Mouse (Mus musculus): ENCODE results near the gene Tcaf1.

The Tcaf1 gene

DNA sequence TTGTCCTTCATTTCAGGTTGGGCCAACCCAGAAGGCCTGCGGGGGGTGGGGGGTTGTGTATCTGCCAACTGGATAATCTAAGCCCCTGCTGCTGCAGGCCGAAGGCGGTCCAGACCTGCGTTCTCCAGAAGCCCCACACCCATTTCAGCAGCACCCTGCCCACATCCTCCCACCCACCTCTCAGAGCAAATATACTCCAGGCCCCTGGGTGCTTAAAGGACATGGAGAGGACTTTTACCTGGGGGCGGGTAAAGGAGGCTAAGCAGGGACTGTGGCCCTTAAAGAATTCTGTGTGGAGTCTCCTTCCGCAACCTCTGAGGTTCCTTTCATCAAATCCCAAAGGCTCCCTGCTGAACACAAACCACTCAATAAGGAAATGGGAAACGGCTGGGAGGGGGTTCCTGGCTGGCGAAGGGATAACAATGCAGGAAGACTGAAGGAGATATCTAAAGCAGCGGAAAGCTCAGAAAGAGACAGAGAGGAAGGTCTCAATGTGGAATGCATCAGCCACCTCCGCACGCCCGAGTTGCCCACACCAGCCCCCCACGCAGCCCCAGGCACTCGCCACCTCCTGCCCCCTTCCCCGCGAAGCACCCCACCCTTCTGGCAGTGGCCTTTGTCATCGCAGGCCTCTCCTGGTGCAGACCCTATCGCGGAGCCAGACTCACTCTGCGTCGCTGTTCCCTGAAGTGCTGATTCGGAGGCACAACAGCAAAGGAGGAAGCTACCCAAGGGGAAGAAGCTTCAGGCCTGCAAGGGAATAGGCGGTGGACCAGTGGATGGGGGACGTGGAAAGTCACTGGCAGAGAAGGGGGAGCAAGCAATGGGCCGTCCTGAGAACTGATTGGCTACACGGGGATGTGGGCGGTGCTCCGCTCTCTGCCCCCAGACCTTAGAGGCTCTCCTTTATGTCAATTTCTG, at the start of gene Tcaf1:
Tcaf1 (minus strand) TSS at position 798 of the 921 bp plus-strand sequence.
- peak; percentile 76 to 78 for DNase-seq

DNA sequence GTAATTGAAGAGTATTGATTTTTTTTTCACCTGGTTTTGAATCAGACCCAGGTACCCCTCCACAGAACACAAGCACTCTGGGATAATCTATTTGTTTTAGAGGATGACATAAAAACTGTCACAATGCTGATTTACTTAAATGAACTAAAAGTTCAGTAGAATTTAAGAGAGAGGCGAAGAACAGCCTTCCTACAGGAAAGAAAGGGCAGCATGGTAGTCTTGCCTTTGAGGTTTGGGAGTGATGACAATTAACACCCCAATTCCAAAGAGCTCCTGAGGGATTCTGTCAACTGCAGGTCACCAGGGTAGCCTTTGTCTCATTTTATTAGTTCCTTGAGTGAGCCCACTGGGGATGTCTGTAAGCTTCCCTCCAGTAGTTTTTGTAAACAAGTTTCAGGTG, 46.2 kb upstream of the Tcaf1 start, which contains the start of gene Olfr38:
Olfr38 (plus strand) TSS at position 301 of the 400 bp plus-strand sequence.
- no peak for DNase-seq

DNA sequence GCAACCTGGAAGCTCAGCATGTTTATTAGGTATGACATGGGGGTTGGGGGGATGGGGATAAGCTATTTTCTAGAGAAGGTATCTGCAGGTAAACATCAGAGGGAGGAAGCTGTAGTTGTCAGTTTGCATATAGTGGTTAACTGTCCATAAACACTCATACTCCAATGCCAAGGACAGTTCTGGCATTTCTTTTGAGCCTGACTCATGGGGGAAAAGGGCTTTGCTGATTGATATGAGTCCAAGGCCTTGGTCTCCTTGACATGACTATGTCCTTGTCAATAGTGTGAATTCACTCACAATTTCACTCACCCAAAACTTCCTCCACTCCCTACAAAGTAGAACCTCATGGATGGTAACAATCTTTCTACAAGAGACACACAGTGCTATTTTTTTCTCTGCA, 38.0 kb upstream of the Tcaf1 start:
- no peak for DNase-seq

DNA sequence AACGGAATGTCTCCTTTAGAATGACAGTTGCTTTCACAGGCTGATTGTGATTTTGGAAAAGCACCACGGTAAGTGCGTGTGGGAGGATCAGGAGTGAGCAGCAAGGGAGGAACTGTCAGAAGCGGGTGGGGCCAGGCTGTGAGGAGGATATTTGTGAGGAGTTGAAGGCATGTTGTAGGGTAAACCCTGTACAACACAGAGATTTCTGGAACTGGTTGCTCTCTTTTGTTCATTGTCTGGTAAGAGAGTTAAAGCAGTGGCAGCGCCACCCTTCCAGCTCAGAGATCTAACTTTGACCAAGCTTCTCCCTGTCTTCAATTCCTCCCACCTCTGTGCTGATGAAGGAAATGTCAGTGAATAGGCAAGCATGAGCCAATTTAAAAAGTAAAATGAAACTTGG, 32.4 kb upstream of the Tcaf1 start:
- no peak for DNase-seq

DNA sequence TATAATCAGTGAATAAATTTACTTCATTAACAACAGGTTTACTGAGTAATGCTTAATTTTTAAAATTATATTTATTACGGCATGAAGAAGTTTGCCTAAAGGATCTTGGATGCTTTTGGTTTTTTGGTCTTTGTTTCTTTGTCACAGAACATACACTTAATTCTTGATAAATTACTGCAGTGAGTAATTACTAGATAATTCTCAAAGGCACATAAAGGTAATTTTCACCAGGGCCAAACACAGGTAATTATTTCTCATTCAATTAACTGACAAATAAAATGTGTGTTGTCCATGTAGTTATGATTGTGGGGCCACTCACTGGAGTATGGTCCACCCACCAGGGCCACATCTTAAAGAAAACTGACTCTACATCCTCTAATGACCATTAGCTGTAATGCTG, 29.2 kb upstream of the Tcaf1 start, which contains the start of gene Olfr453:
Olfr453 (plus strand) TSS at position 301 of the 400 bp plus-strand sequence.
- DNase-seq = no peak

DNA sequence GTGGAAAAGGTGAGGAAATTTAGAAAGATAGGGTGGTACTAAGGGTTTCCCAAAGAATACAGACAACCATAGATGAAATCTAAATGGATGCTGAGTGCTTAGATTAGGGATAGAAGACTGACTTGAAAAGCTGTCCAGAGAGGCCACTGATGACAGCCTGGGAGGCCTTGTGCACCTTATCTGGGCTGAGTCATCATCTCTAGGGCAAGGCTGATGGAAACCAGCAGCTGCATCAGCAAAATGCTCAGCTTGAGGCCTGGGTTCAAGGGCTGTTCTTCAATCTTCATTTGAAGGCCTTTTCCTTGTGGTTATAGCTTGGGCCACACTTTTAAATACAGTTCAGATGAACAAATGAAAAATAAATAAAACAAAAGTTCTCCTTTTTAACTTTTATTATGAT, 8.1 kb upstream of the Tcaf1 start:
- no peak for DNase-seq

DNA sequence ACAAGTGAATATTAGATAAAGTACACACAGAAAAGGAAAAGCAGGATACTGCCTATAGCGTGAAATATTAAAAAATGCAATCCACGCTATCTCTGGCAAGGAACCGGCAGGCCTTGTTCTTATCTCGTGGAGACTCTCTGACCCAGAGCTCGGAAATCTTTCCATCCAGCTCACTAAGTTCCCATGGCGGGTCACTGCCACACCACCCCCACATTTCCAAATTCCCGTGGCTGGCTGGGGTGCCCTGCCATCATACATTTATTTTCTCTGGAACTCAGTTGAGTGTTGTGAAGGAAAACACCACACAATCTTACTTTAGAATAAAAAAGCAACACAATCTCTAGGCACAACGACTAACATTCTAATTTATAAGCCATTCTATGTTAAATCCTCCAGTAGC, 4.8 kb upstream of the Tcaf1 start:
- DNase-seq = no peak

DNA sequence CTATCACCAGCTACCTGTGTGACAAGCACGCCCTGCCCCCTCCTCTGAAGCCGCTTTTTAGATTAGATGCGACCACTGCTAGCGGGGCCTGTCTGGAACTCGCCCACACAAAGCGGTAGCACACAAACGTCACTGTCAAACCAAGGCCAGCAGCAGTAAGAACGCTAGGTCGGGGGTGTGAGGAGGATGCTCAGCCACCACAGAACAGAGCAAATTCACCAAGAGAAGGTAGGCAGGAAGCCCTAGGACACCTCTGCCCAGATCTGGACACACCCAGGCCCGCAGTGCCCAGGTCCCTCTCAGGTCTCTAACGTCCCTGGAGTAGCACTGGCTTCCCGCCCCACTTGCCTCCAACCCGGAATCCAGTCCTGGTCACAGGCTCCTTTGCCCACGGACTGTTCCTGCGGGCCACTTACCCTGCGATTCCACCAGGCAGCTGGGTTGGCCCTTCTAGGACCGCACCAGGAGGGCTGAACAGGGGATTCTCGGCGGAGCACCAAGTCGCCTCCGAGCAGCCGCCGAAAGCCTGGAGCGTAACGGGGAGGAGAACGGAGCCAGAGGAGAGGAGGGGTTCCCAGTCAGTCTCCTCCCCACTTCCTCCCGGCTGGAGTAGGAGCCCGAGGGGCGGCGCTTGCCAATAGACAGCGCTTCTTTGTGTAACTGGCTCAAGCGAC, 17.2 kb downstream of the Tcaf1 start:
- DNase-seq = peak; percentile 88

DNA sequence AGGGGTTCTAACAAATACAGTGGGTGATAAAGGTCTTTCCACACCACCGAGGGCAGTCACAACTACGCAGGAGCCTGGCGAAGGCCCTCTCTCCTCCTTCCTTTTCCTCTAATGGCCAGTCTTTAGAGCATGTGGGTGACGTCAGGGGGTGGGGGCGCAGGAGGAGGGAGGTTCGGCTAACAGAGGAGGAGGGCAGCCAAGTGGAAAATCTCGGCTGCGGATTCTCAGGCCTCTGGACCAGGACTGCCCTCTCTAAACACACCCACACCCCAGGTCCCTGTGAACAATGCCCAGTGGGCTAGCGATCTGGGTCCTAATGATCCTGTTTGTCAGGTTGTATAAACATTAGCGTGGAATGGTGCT, 17.8 kb downstream of the Tcaf1 start:
- DNase-seq = peak; percentile 92 to 93

DNA sequence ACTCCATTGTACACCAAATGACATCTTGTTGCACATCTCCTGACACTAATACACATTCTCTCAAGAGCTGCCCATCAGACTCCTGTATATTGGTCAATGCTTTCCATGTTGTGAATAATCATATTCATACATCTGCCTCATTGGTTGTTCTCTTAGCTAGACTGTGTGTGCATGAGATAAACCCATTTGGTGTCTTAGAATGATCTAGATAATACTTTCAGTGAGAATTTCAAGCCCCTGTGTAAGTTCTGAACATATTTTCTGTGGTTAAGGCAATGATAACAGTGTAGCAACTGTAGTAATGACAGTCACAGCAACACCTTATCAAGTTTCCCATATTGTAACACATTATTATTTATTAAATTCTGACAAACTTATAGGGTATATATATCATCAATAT, 20.1 kb downstream of the Tcaf1 start:
- no peak for DNase-seq

DNA sequence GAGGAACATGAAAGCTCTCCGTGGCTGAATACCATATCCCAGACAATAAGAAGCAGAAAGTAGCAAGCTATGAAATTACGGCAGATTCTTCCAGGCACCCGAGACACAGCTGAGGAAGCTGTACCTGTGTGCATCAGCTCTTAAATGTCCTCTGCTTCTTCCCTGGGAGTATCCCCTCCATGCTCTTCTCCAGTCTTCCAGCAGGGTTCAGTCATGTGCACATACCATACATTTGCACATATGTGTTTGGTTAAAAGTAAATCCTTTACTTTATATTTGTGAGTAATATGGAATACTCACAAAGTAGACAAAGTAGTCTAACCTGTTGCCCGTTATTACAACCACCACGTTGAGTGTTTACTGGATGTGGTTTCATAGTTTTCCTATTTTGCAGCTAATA, 22.0 kb downstream of the Tcaf1 start:
- DNase-seq = no peak

DNA sequence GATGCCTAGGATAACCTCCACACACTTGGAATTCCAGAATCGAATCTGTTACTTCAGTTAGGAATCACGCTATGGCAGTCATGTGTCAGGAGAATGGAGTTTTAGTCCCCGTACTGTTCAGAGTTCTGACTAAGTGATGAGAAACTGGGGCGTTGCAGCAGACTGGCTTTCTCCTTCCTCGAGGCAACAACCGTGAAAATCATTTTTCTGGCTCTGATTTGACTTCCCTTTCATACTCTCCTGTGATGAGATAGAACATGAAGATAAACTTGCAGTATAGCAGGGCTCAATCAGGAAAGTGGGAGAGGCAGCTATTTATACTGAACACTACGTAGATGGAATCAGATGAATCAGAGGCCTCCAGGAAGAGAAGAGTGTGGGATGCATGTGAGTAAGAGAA, 29.8 kb downstream of the Tcaf1 start:
- DNase-seq = no peak

DNA sequence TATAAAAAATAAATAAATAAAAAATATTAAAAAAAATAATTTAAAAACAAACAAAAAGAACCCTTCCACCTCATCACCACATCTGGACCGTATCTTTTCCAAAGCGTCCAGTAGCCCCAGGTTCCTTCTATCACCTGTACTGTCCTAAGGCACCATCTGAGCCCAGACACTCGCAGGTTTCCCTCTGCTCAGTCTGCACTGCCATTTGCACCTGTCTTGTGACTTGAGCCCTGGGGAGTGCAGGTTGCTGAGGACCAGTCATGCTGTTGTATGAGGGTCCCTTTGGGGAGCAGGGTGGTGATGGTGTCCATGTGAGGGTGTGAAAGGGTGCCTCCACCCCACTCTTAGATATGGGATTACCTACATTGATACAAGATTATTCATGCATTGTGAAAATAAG, 33.9 kb downstream of the Tcaf1 start:
- no peak for DNase-seq

DNA sequence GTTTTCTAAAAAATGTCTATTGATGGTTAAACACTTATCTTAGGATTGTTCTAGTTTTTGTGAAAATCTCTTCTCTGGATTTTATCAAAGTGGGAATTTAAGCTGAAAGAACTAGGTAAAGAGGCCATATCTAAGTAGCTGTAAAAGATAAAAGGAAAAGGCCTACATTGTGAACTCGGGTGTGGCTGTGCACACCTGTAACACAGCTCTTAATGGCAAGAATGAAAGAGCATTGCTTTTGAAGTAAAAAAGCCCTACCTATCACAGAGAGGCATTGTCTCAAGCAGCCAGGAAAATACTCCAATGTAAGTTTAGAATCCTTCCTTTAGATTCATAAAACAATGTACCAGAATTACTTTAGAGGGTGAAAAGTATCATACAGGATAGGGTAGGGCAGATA, 38.1 kb downstream of the Tcaf1 start:
- no peak for DNase-seq

DNA sequence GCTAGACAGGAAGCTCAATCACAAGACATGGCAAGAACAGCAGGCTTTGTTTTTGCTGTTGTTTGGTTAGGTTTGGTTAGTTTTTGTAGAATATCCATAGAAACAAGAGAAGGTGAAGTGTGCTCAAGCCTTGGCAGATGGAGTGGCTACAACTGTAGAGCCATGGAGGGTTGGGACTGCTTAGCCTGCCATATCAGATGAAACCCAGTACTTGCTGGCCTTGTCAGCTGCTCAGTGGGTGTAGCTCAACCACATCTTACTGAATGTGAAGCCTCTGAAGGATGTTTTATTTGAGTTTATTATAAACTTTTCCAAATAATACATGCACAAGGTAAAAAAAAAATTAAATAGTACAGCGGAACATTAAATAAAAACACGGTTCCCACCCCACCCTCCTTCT, 42.2 kb downstream of the Tcaf1 start:
- no peak for DNase-seq

DNA sequence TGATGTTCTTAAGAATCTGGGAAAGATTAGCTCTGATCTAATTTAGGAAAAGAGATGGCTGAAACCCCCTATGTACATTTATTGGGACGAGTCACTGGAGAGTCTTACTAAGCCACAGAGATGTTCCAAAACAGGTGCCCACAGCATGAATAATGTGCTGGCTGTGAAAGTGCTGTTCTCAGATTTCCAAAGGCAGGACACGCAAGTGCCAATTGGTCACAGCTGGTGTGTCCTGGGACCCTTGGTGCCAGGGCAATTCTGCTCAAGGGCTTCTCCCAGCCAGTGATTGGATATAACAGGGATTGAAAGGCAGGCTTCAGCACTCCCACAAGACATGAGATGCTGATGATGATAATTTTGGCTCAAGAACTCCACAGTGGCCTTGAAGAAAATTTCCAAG, 48.1 kb downstream of the Tcaf1 start:
- DNase-seq = no peak

DNA sequence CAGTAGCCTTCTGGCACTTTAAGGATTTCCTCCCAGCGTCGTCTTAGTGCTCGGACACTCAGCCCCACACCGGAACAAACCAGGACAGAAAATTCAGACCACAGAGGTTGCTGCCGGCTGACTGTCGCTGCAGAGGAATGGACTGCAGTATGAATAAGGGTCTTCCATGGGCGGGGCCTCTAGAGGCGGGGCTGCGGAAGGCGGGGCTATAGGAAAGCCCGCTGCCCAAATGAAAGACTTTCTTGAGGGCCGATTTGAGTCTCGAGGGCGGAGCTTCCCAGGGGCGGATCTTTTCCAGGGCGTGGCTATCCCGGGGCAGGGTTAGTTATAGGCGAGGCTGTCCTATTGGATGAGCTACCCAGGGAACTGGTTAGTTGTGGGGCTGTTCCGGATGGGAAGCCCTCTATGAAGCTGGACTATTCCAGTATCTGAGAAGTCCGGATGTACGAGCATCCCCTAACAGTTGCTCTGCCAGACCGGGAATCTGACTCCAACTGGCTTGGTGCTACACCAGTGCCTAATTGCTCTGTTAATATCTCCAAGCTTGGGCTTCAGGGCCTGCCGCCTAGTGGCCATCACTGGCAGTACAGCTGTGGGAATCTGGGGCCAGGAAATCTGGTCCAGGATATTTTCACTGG, 64.9 kb downstream of the Tcaf1 start, which contains the start of gene Tcaf2:
Tcaf2 (minus strand) TSS at position 343 of the 638 bp plus-strand sequence.
- DNase-seq = peak; percentile 92

DNA sequence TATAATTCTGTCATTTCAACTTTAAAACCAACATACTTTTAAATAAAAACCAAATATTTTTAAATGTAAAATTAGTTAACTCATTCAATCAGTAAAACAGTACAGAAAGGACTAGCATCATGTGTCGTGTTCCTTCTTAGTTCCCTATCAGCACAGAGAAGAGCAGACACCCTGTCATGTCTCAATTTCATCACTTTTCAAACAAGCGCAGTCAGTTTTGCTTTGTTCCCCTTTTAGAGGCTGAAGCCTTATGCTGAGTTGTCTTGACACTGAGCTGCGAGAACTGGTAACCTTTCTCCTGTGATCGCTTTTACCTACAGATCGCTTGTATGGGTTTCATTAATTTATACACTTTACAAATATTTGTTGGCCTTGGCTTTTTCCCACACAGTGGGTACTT, 75.5 kb downstream of the Tcaf1 start:
- DNase-seq = no peak

DNA sequence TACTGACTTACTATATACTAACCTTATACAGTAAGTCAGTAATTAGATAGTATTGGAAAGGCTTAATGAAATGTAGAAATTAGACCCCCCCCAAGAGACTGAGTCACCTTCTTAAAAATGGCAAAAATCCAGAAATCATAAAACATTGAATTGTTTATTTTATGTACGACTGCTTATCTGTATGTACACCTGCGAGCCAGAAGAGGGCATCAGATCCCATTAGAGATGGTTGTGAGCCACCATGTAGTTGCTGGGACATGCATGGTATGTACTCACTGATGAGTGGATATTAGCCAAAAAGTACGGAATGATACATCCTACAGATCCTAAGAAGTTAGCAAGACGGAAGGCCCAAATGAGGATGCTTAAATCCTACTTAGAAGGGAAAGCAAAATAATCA, 78.5 kb downstream of the Tcaf1 start:
- peak in 1 of 2 experiments; percentile 7 for DNase-seq
